ENCODE assay signal across 8 mouse cellular contexts in the genomic region with DNA sequence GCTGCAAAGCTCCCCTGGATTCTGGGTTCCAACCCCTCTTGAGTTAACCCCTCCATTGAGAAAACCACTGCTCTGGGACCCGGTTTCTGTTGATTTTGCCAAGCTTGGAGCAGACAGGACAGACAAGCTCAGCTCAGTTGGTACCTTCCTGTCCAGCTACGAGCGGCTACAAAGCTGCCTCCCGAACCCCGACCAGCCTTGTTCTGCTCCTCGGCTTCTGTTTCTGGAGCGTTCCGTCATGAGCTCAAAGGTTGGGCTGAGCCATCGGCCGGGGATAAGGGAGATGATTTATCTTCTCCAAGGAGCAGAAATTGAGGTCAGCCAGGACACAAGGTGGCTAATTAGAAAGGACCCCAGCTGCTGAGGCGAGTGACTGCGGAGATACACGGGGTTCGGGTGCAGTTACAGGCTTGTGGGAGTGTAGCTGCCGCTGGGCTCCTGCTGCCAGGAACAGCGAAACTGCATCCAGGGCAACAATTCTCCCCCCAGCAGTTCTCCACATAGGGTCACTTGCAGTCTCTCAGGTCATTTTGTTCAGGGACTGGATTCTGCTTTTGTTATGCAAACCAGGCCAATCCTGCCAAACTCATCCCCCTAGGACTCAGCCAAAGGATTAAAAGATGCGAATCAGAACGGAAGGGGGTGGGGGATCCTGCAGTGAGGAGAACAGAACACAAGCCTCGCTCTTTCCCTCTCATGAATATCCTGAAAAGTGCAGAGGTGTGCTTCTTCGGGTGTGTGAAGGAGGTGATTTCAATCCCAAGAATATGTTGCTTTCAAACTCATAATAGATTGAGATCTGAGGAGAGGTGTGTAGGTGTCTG. TPM values are rescaled to one million over a fixed set of nuclear protein-coding genes. Genes with fewer than 3 reads are reported as not detected.
DNase-seq lines count a peak whose midpoint lies in the region; ATAC-seq and TF ChIP-seq lines count a peak whose summit lies in the region.

No protein-coding gene starts in this region.

- 5% methylated on average over 20 of the region's 20 CpGs for WGBS in heart, embryonic 16.5 days
- WGBS in heart, adult 2 months: 5% methylated on average over 20 of the region's 20 CpGs
- WGBS in midbrain, postnatal 0 days: 2% methylated on average over 20 of the region's 20 CpGs

- no peaks in the 10 kb centered on the region for H3K79me2 ChIP-seq in heart, adult 2 months (replicated peaks; ENCODE audit: control insufficient read depth, insufficient read depth, low read length)

- no peak for TF ChIP-seq EP300 in heart, adult 2 months (IDR thresholded peaks at IDR 0.05; ENCODE audit: insufficient read depth, low read depth, low read length)

- intact Hi-C loops in heart, adult 2 months (cut with DNase I): no loop called here

- peaks cover 21% of the 10 kb centered on the region for H3K27me3 ChIP-seq in heart, embryonic 16.5 days (ENCODE audit: control insufficient read depth, insufficient read depth, low read length)
- H3K27me3 ChIP-seq in heart, adult 2 months (ENCODE audit: control insufficient read depth, insufficient read depth, low read length): no peaks in the 10 kb centered on the region
- H3K27me3 ChIP-seq in midbrain, postnatal 0 days (ENCODE audit: insufficient read depth, low read length): no peaks in the 10 kb centered on the region; the same call in 1 of the 2 replicates

- DNase-seq in heart, adult 2 months: no peak
- DNase-seq in forelimb bud, embryonic 11.5 days (ENCODE audit: low read depth, low spot score): peak; percentile 7
- DNase-seq in midbrain, postnatal 0 days (ENCODE audit: low spot score): peak; percentile 64
- no peak for DNase-seq in T-cell, adult 2 months (ENCODE audit: low spot score)
- DNase-seq in thymus, postnatal 0 days (ENCODE audit: low spot score): no peak
- no peak for DNase-seq in thymus, postnatal 14 days

- H3K4me3 ChIP-seq in heart, embryonic 16.5 days (ENCODE audit: low read length): no peak overlapping the region
- H3K4me3 ChIP-seq in heart, adult 2 months: no peak overlapping the region
- peak overlapping the region; percentile 17 for H3K4me3 ChIP-seq in cortical plate, adult 2 months (ENCODE audit: insufficient read depth, low read length)
- peak overlapping the region; percentile 24 for H3K4me3 ChIP-seq in midbrain, postnatal 0 days (ENCODE audit: low read depth, low read length)

- H3K9ac ChIP-seq in heart, embryonic 16.5 days (ENCODE audit: low read length): no peak overlapping the region
- no peak overlapping the region for H3K9ac ChIP-seq in heart, adult 2 months (ENCODE audit: low read depth, low read length)
- H3K9ac ChIP-seq in midbrain, postnatal 0 days (replicated peaks; ENCODE audit: low read length, poor library complexity, severe bottlenecking): peak overlapping the region; percentile 48

- TF ChIP-seq CTCF in heart, adult 2 months (IDR thresholded peaks at IDR 0.05): no peak
- no peak for TF ChIP-seq CTCF in cortical plate, adult 2 months (IDR thresholded peaks at IDR 0.05; ENCODE audit: extremely low read depth, insufficient read depth, low read length)
- TF ChIP-seq CTCF in midbrain, postnatal 0 days (IDR thresholded peaks at IDR 0.05): no peak

- H3K4me1 ChIP-seq in heart, embryonic 16.5 days (ENCODE audit: control insufficient read depth, insufficient read depth, low read length): no peaks in the 10 kb centered on the region
- no peaks in the 10 kb centered on the region for H3K4me1 ChIP-seq in heart, adult 2 months (ENCODE audit: control insufficient read depth, insufficient read depth, low read length)
- no peaks in the 10 kb centered on the region for H3K4me1 ChIP-seq in cortical plate, adult 2 months (ENCODE audit: control insufficient read depth, insufficient read depth, low read length)
- H3K4me1 ChIP-seq in midbrain, postnatal 0 days (ENCODE audit: insufficient read depth, low read length): peaks cover 9% of the 10 kb centered on the region; the same call in 1 of the 2 replicates

- no peak for ATAC-seq in heart, embryonic 16.5 days (replicated peaks; ENCODE audit: extremely low read depth, insufficient read depth, low FRiP score)
- ATAC-seq in midbrain, postnatal 0 days (ENCODE audit: low FRiP score): no peak

- no peak overlapping the region for H3K27ac ChIP-seq in heart, embryonic 16.5 days (ENCODE audit: low read length)
- no peak overlapping the region for H3K27ac ChIP-seq in heart, adult 2 months
- no peak overlapping the region for H3K27ac ChIP-seq in cortical plate, adult 2 months (ENCODE audit: insufficient read depth, low read length)
- H3K27ac ChIP-seq in midbrain, postnatal 0 days (ENCODE audit: low read depth, low read length): no peak overlapping the region

- peak overlapping the region; percentile 39; the same call in 1 of the 2 replicates for H3K4me2 ChIP-seq in heart, embryonic 16.5 days (ENCODE audit: low read depth, low read length)
- H3K4me2 ChIP-seq in midbrain, postnatal 0 days (ENCODE audit: low read depth, low read length, poor library complexity, severe bottlenecking): peak overlapping the region; percentile 55

- H3K9me3 ChIP-seq in heart, embryonic 16.5 days (replicated peaks; ENCODE audit: control insufficient read depth, low read length): no peaks in the 10 kb centered on the region
- no peaks in the 10 kb centered on the region for H3K9me3 ChIP-seq in midbrain, postnatal 0 days (ENCODE audit: low read length)

- no peak for TF ChIP-seq POLR2A in heart, adult 2 months (IDR thresholded peaks at IDR 0.05; ENCODE audit: insufficient read depth, low read depth, low read length)
- TF ChIP-seq POLR2A in cortical plate, adult 2 months (IDR thresholded peaks at IDR 0.05; ENCODE audit: extremely low read depth, insufficient read depth, low read length): no peak

- H3K36me3 ChIP-seq in heart, embryonic 16.5 days (ENCODE audit: control insufficient read depth, insufficient read depth): no peaks in the 10 kb centered on the region
- no peaks in the 10 kb centered on the region for H3K36me3 ChIP-seq in heart, adult 2 months (ENCODE audit: control insufficient read depth, insufficient read depth, low read length)
- no peaks in the 10 kb centered on the region for H3K36me3 ChIP-seq in midbrain, postnatal 0 days (ENCODE audit: insufficient read depth, low read length)

RNA-seq across cellular contexts. Expression of gene Tmem132d, which starts 50.0 kb away (rescaled TPM):
- polyA plus RNA-seq in heart, embryonic 16.5 days (2015; fragmentation: Nextera tagmentation; extraction: Ambion mirVana): 0.16 and 0.20 TPM in 2 replicates
- total RNA-seq in heart, adult 2 months (2021): under 1 TPM in 1 of 2 experiments, not detected in 1; 0.03 TPM
- polyA plus RNA-seq in heart, adult 2 months (2012; rRNA removed): 0.03 and 0.06 TPM in 2 replicates
- 24.8 and 27.6 TPM in 2 replicates for polyA plus RNA-seq in cortical plate, adult 2 months (2012; rRNA removed)
- total RNA-seq in midbrain, postnatal 0 days (2014; rRNA removed): 14.7 and 16.9 TPM in 2 replicates
- 3.3 and 4.0 TPM in 2 replicates for polyA plus RNA-seq in midbrain, postnatal 0 days (2015; fragmentation: Nextera tagmentation; extraction: Ambion mirVana)
- polyA plus RNA-seq in thymus, postnatal 0 days (2015; fragmentation: Nextera tagmentation; extraction: Ambion mirVana): 0.07 and 0.80 TPM in 2 replicates

Comparison
In these comparisons a context has a peak if more than half of its experiments do, and no peak if none do; other contexts are left out.
1. H3K4me3 ChIP-seq: peak in cortical plate, adult 2 months (single experiment) and midbrain, postnatal 0 days (single experiment); none in heart, embryonic 16.5 days (single experiment) and heart, adult 2 months (single experiment).
2. DNase-seq: peak in forelimb bud, embryonic 11.5 days (single experiment) and midbrain, postnatal 0 days (single experiment); none in heart, adult 2 months (0 of 2), T-cell, adult 2 months (single experiment), thymus, postnatal 0 days (single experiment) and thymus, postnatal 14 days (single experiment).